ENCODE assay signal across 8 mouse cellular contexts in genomic region chr6:134928096-134928888, GRCm38 (mm10). TPM values are rescaled to one million over a fixed set of nuclear protein-coding genes. Genes with fewer than 3 reads are reported as not detected.
DNase-seq lines count a peak whose midpoint lies in the region; ATAC-seq and TF ChIP-seq lines count a peak whose summit lies in the region.

No protein-coding gene starts in this region.

- H3K27ac ChIP-seq in CH12.LX (ENCODE audit: insufficient read depth, low read depth): peak overlapping the region; percentile 99
- peak overlapping the region; percentile 75 for H3K27ac ChIP-seq in brown adipose tissue, adult 24 weeks (replicated peaks; ENCODE audit: low read depth, low read length)
- peak overlapping the region; percentile 99 to 100 for H3K27ac ChIP-seq in heart, embryonic 14.5 days (replicated peaks in 1 of 2; ENCODE audit: control insufficient read depth in 1 of 2, insufficient read depth in 1 of 2, low read depth in 2 of 2, low read length in 2 of 2)
- H3K27ac ChIP-seq in liver, postnatal 0 days (ENCODE audit: low read depth): peak overlapping the region; percentile 98
- peak overlapping the region; percentile 94 for H3K27ac ChIP-seq in neural tube, embryonic 13.5 days (replicated peaks)

- no peak for TF ChIP-seq RAD21 in CH12.LX (IDR thresholded peaks at IDR 0.05; ENCODE audit: low read depth, low read length)

- no peak for TF ChIP-seq EP300 in CH12.LX (IDR thresholded peaks at IDR 0.05; ENCODE audit: low read length)
- peak; percentile 25; the same call in 1 of the 2 replicates for TF ChIP-seq EP300 in liver, postnatal 0 days (IDR thresholded peaks at IDR 0.05; ENCODE audit: low read depth)

- H3K9ac ChIP-seq in CH12.LX (ENCODE audit: insufficient read depth, low read depth): peak overlapping the region; percentile 85
- H3K9ac ChIP-seq in heart, embryonic 14.5 days (ENCODE audit: low read length): peak overlapping the region; percentile 96
- peak overlapping the region; percentile 93 for H3K9ac ChIP-seq in liver, postnatal 0 days (replicated peaks)
- peak overlapping the region; percentile 78 for H3K9ac ChIP-seq in neural tube, embryonic 13.5 days

- dilution Hi-C loops in CH12.LX (cut with MboI; ENCODE audit: extremely low pct_ligation_motif_present, extremely low pct_unique_long_range_greater_than_20kb, low sequenced_read_pairs): no loop called here

- H3K27me3 ChIP-seq in CH12.LX (replicated peaks): no peaks in the 10 kb centered on the region
- H3K27me3 ChIP-seq in heart, embryonic 14.5 days (ENCODE audit: control insufficient read depth, insufficient read depth, low read length): no peaks in the 10 kb centered on the region
- H3K27me3 ChIP-seq in liver, postnatal 0 days (ENCODE audit: insufficient read depth, low read length): no peaks in the 10 kb centered on the region
- no peaks in the 10 kb centered on the region for H3K27me3 ChIP-seq in neural tube, embryonic 13.5 days

- no peak for TF ChIP-seq CTCF in CH12.LX (conservative IDR thresholded peaks at IDR 0.05 in 1 of 2, IDR thresholded peaks at IDR 0.05 in 1 of 2; ENCODE audit: low read depth in 2 of 2, low read length in 2 of 2)
- TF ChIP-seq CTCF in liver, postnatal 0 days (IDR thresholded peaks at IDR 0.05; ENCODE audit: low read depth): no peak

- H3K4me3 ChIP-seq in CH12.LX (replicated peaks in 1 of 3; ENCODE audit: low read depth in 2 of 3, low read length in 2 of 3, poor library complexity in 1 of 3): peak overlapping the region; percentile 69 to 81 (median 77)
- H3K4me3 ChIP-seq in brown adipose tissue, adult 24 weeks (ENCODE audit: insufficient read depth, low read depth, low read length): peak overlapping the region; percentile 92
- peak overlapping the region; percentile 68 for H3K4me3 ChIP-seq in heart, embryonic 14.5 days (ENCODE audit: control insufficient read depth in 1 of 2, insufficient read depth in 1 of 2, low read depth in 1 of 2, low read length in 2 of 2)
- H3K4me3 ChIP-seq in liver, postnatal 0 days (ENCODE audit: low read depth, low read length): peak overlapping the region; percentile 73
- peak overlapping the region; percentile 63 for H3K4me3 ChIP-seq in neural tube, embryonic 13.5 days

- peaks cover 0 to 5% of the 10 kb centered on the region in 2 experiments for H3K36me3 ChIP-seq in CH12.LX (replicated peaks in 1 of 2; ENCODE audit: control insufficient read depth in 1 of 2, insufficient read depth in 1 of 2, low read length in 1 of 2)
- H3K36me3 ChIP-seq in heart, embryonic 14.5 days (ENCODE audit: control insufficient read depth, insufficient read depth, low read length): peaks cover 12% of the 10 kb centered on the region
- peaks cover 7% of the 10 kb centered on the region for H3K36me3 ChIP-seq in liver, postnatal 0 days (replicated peaks; ENCODE audit: insufficient read depth, low read length)
- 0 out of 2 replicates have a peak, but pooled peaks cover 6% of the 10 kb centered on the region for H3K36me3 ChIP-seq in neural tube, embryonic 13.5 days

- in situ Hi-C loops in CH12.LX (cut with MboI; ENCODE audit: low pct_ligation_motif_present, low pct_unique_long_range_greater_than_20kb, low sequenced_read_pairs): no loop called here

- peak overlapping the region; percentile 65 for H3K4me2 ChIP-seq in CH12.LX (ENCODE audit: insufficient read depth, low read depth, poor library complexity, severe bottlenecking)
- H3K4me2 ChIP-seq in heart, embryonic 14.5 days (ENCODE audit: low read length): peak overlapping the region; percentile 81
- H3K4me2 ChIP-seq in liver, postnatal 0 days (ENCODE audit: low read depth, low read length): peak overlapping the region; percentile 90
- peak overlapping the region; percentile 91 for H3K4me2 ChIP-seq in neural tube, embryonic 13.5 days

- ATAC-seq in erythroid progenitor cell, adult 5-6 weeks (replicated peaks; ENCODE audit: low FRiP score, poor library complexity, severe bottlenecking): peak; percentile 65
- ATAC-seq in heart, embryonic 14.5 days (ENCODE audit: insufficient number of reproducible peaks, insufficient read depth, low FRiP score, low read depth): peak; percentile 90
- ATAC-seq in liver, postnatal 0 days: peak; percentile 83
- peak; percentile 85 for ATAC-seq in neural tube, embryonic 13.5 days (ENCODE audit: low read depth)

- peaks cover 49% of the 10 kb centered on the region for H3K79me2 ChIP-seq in CH12.LX (replicated peaks; ENCODE audit: control insufficient read depth, extremely low read depth, insufficient read depth, poor library complexity, severe bottlenecking)

- H3K9me3 ChIP-seq in CH12.LX (replicated peaks; ENCODE audit: low read length): no peaks in the 10 kb centered on the region
- no peaks in the 10 kb centered on the region for H3K9me3 ChIP-seq in heart, embryonic 14.5 days (ENCODE audit: control insufficient read depth, low read length)
- no peaks in the 10 kb centered on the region for H3K9me3 ChIP-seq in liver, postnatal 0 days (ENCODE audit: low read length)
- no peaks in the 10 kb centered on the region for H3K9me3 ChIP-seq in neural tube, embryonic 13.5 days

- peaks cover 0 to 14% of the 10 kb centered on the region in 2 experiments; a peak in 1 of 4 replicates for H3K4me1 ChIP-seq in CH12.LX (ENCODE audit: control insufficient read depth in 1 of 2, insufficient read depth in 2 of 2)
- no peaks in the 10 kb centered on the region for H3K4me1 ChIP-seq in brown adipose tissue, adult 24 weeks (ENCODE audit: control insufficient read depth, insufficient read depth, insufficient read length, low read length)
- peaks cover 8 to 31% of the 10 kb centered on the region in 2 experiments for H3K4me1 ChIP-seq in heart, embryonic 14.5 days (ENCODE audit: control insufficient read depth in 2 of 2, insufficient read depth in 2 of 2, low read length in 2 of 2)
- peaks cover 22% of the 10 kb centered on the region for H3K4me1 ChIP-seq in liver, postnatal 0 days (ENCODE audit: insufficient read depth)
- H3K4me1 ChIP-seq in neural tube, embryonic 13.5 days (replicated peaks): peaks cover 38% of the 10 kb centered on the region

- TF ChIP-seq POLR2A in CH12.LX (IDR thresholded peaks at IDR 0.05; ENCODE audit: low read depth, low read length): peak; percentile 82

- 1% methylated on average over 62 of the region's 63 CpGs for WGBS in heart, embryonic 14.5 days
- under 1% methylated on average over 63 of the region's 63 CpGs for WGBS in liver, postnatal 0 days (ENCODE audit: insufficient replicate concordance)
- WGBS in neural tube, embryonic 13.5 days: under 1% methylated on average over 63 of the region's 63 CpGs

- peak; percentile 94 for DNase-seq in CH12.LX (ENCODE audit: extremely low read depth)
- peak; percentile 95 for DNase-seq in kidney, postnatal 10 days
- peak; percentile 93 for DNase-seq in liver, postnatal 0 days
- peak; percentile 52 for DNase-seq in telencephalon, adult 2 months (ENCODE audit: low read depth, low spot score)

TF ChIP-seq in CH12.LX, 34 proteins besides CTCF, POLR2A, EP300 and RAD21 (continues in another document):
- 0 out of 2 replicates have a peak, but pooled peaks have one; percentile 1 for TF ChIP-seq IRF4 (IDR thresholded peaks at IDR 0.05; ENCODE audit: low read depth, low read length)
- TF ChIP-seq JUN (IDR thresholded peaks at IDR 0.05; ENCODE audit: insufficient read depth, low read depth, low read length): no peak
- peak; percentile 85 for TF ChIP-seq MYC (IDR thresholded peaks at IDR 0.05; ENCODE audit: low read depth, low read length)
- TF ChIP-seq TCF12 (IDR thresholded peaks at IDR 0.05; ENCODE audit: low read depth, low read length): peak; percentile 81
- TF ChIP-seq BHLHE40 (IDR thresholded peaks at IDR 0.05; ENCODE audit: low read depth, low read length): peak; percentile 95
- TF ChIP-seq USF1 (IDR thresholded peaks at IDR 0.05; ENCODE audit: low read depth, low read length): no peak
- peak; percentile 82 for TF ChIP-seq SIN3A (IDR thresholded peaks at IDR 0.05; ENCODE audit: low read length)

RNA-seq across cellular contexts. Expression of gene Cdkn1b, which starts 8.1 kb away (rescaled TPM):
- total RNA-seq in CH12.LX (2012; rRNA removed) (12.8 and 19.2 TPM in 2 replicates), CH12.LX (2014; rRNA removed) (23.5 TPM in 2 replicates)
- polyA plus RNA-seq in CH12.LX (2012; ENCODE audit: insufficient read length, low read depth): 15.8 and 20.9 TPM in 2 replicates
- 17.1 and 20.7 TPM in 2 replicates for polyA plus RNA-seq in brown adipose tissue, adult 24 weeks (2012; ENCODE audit: insufficient read depth, insufficient read length, missing spikeins)
- total RNA-seq in erythroid progenitor cell, adult 5-6 weeks (2015; ENCODE audit: low replicate concordance): 62.7 and 90.5 TPM in 2 replicates
- total RNA-seq in erythroid progenitor cell, adult 5-6 weeks (2017; ENCODE audit: low replicate concordance): 107 and 117 TPM in 2 replicates
- polyA plus RNA-seq in heart, embryonic 14.5 days (2014; fragmentation: Nextera tagmentation; extraction: Ambion mirVana): 16.3 and 21.0 TPM in 2 replicates
- polyA plus RNA-seq in liver, postnatal 0 days (2015; fragmentation: Nextera tagmentation; extraction: Ambion mirVana): 10.9 and 14.1 TPM in 2 replicates
- polyA plus RNA-seq in neural tube, embryonic 13.5 days (2015; fragmentation: Nextera tagmentation; extraction: Ambion mirVana): 21.7 and 24.1 TPM in 2 replicates

RNA-seq across cellular contexts. Expression of gene Gpr19, which starts 29.9 kb away (rescaled TPM):
- total RNA-seq in CH12.LX (2012; rRNA removed): 6.3 and 7.5 TPM in 2 replicates
- total RNA-seq in CH12.LX (2014; rRNA removed): 3.8 and 5.2 TPM in 2 replicates
- polyA plus RNA-seq in CH12.LX (2012; ENCODE audit: insufficient read length, low read depth): 4.8 and 6.0 TPM in 2 replicates
- polyA plus RNA-seq in brown adipose tissue, adult 24 weeks (2012; ENCODE audit: insufficient read depth, insufficient read length, missing spikeins): 3.5 and 4.8 TPM in 2 replicates
- 17.3 and 19.7 TPM in 2 replicates for total RNA-seq in erythroid progenitor cell, adult 5-6 weeks (2015; ENCODE audit: low replicate concordance)
- 7.2 and 11.9 TPM in 2 replicates for total RNA-seq in erythroid progenitor cell, adult 5-6 weeks (2017; ENCODE audit: low replicate concordance)
- 9.1 TPM in 2 replicates for polyA plus RNA-seq in heart, embryonic 14.5 days (2014; fragmentation: Nextera tagmentation; extraction: Ambion mirVana)
- polyA plus RNA-seq in liver, postnatal 0 days (2015; fragmentation: Nextera tagmentation; extraction: Ambion mirVana): 4.6 and 4.8 TPM in 2 replicates
- 37.1 and 39.1 TPM in 2 replicates for polyA plus RNA-seq in neural tube, embryonic 13.5 days (2015; fragmentation: Nextera tagmentation; extraction: Ambion mirVana)

RNA-seq across cellular contexts. Expression of gene Apold1, which starts 53.2 kb away (rescaled TPM):
- 1.4 and 2.7 TPM in 2 replicates for total RNA-seq in CH12.LX (2012; rRNA removed)
- 2.8 and 3.1 TPM in 2 replicates for total RNA-seq in CH12.LX (2014; rRNA removed)
- polyA plus RNA-seq in CH12.LX (2012; ENCODE audit: insufficient read length, low read depth): 1.0 and 1.1 TPM in 2 replicates
- polyA plus RNA-seq in brown adipose tissue, adult 24 weeks (2012; ENCODE audit: insufficient read depth, insufficient read length, missing spikeins): 2.8 and 22.1 TPM in 2 replicates
- 8.8 and 11.5 TPM in 2 replicates for total RNA-seq in erythroid progenitor cell, adult 5-6 weeks (2015; ENCODE audit: low replicate concordance)
- 16.0 and 17.9 TPM in 2 replicates for total RNA-seq in erythroid progenitor cell, adult 5-6 weeks (2017; ENCODE audit: low replicate concordance)
- polyA plus RNA-seq in heart, embryonic 14.5 days (2014; fragmentation: Nextera tagmentation; extraction: Ambion mirVana): 8.6 and 9.1 TPM in 2 replicates
- 2.4 and 2.5 TPM in 2 replicates for polyA plus RNA-seq in liver, postnatal 0 days (2015; fragmentation: Nextera tagmentation; extraction: Ambion mirVana)
- polyA plus RNA-seq in neural tube, embryonic 13.5 days (2015; fragmentation: Nextera tagmentation; extraction: Ambion mirVana): 3.0 and 4.6 TPM in 2 replicates

Comparison
In these comparisons a context has a peak if more than half of its experiments do, and no peak if none do; other contexts are left out.
1. Peak in every context shown above with its lines: DNase-seq, ATAC-seq, H3K4me3 ChIP-seq and H3K27ac ChIP-seq.